Mouse (Mus musculus): Measurements from ENCODE around the gene Enpp1. TPM values are rescaled to one million over a fixed set of nuclear protein-coding genes. Genes with fewer than 3 reads are reported as not detected.
A peak's percentile ranks its signal among the peaks of the same experiment; 100 is the strongest.

Enpp1 gene
- total RNA-seq (2022), result 1 to 10 TPM; 5.2 to 6.5 (median 5.5) TPM

DNA sequence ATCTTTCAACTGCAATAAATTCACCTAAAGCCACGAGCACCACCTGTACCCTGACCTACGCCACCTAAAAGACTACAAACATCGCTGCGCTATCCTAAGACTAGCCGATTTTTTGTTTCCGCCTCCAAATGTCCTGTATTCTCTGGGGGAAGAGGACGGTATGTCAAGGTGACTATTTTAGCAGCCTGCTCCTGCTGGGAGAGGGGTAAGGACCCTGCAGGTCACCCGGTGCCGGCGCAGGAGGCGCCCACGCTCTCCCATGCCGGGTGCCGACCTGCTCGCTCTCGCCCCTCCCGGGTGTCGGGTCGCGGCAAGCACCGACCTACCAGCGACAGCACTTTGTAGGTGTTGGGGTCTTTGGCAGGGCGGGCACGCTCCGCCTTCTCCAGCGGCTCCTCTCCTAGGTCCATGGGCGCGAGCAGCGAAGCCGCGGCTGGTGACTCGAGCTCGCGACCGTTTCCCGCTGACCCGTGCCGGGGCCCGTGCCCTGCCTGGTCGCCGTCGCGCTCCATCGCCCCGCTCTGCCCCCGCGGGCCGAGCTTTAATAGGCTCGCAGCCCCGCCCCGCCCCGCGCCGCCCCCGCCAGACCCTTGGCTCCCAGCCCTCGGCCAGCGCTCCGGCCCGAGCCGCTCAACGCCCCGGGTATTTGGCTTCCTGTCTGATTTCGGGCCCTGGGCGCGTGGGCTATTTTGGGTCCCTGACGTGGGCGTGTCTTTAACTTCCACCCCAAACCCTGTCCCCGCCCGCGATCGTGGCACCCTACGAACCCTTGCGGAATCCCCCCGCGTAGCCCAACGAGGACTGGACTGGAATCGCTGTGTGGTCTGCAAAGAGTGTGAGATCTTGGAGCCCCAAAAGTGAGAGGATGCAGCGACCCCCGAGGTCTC lies at the start of gene Enpp1:
Enpp1 (minus strand) TSS at position 680 of the 887 bp plus-strand sequence.
- peak; percentile 47 for DNase-seq (ENCODE audit: low spot score)

DNA sequence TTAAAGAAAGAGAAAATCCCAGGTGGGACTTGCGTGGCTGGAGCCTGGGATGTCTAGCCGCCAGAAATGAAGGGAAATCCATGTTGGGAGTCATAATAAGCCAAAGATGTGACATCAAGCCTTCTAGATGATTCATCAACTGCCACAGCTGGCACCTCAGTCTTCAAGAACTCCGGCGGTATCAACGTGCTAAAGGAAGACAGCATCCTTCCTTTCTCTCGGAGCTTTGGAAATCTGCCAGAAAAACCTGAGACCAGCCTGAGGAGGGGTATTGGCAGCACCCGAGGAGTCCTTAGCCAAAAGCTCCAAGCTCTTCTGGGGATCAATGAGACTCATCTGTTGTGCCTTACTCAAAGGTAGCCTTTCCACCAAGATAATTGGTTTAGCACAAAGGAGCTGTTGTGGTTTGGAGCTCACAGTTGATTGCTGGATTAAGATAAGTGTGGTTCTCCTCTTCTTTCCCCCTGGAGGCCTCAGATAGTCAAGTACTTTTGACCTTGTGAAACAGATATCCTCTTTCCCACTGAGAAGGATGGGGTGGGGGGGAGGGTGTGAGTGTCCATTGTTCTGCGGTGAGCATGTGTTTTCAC lies 46.5 kb upstream of the Enpp1 start:
- DNase-seq (ENCODE audit: low spot score), result no peak

DNA sequence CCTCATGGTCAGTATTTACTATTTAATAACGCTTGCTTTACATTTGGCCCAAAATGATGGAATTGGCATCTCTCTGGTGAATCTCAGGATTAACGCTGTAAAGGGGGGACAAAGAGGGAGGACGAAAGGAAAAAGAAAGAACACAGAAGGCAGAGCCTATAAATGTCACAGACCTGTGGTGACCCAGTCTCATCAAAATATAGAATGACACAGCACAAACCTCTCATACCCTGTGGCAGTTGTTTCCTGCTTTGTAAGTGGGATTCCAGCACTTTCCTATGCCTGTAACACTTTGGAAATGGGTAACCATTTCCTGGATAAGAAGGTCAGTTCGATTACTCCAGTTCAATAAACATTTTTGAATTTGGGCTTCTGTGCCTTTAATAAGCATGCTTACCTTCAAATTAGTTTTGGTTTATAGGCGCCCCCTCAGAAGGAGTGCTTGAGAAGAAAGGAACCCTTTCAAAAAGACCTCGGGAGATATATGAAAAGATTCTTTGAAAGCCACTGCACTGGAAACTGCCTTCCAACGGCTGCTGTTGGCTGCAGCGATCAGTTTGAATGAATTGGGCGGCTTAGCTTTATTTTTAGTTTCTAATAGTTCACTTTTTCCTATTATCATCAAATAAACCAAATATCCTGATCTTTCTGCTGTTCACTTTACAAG lies 43.0 kb upstream of the Enpp1 start:
- DNase-seq (ENCODE audit: low spot score), result no peak

DNA sequence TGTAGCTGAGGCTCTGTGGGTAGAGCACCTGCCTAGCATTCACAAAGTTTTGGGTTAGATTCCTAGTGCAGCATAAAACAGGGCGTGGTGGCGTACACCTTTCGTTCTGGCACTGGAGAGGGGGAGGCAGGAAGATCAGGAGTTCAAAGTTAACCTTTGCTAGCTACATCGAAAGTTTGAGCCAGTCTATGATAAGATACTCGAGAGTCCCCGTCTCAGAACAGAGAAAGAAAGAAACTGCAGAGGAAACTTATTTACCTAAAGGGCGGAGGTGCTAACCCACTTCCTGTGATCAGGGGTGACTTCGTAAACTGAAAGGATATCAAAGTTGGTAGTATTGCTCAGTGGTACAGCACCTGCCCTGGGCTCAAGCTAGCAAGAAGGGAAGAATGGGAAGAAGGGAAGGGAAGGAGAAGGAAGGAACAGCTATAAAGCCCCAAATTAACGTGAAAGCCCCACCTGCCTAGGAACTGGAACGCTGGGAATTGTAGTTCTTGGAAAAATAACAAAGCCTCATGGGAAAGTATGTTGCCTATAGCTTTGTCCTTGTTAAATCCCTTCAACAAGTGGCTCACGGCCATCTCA lies 42.4 kb upstream of the Enpp1 start:
- no peak for DNase-seq (ENCODE audit: low spot score)

DNA sequence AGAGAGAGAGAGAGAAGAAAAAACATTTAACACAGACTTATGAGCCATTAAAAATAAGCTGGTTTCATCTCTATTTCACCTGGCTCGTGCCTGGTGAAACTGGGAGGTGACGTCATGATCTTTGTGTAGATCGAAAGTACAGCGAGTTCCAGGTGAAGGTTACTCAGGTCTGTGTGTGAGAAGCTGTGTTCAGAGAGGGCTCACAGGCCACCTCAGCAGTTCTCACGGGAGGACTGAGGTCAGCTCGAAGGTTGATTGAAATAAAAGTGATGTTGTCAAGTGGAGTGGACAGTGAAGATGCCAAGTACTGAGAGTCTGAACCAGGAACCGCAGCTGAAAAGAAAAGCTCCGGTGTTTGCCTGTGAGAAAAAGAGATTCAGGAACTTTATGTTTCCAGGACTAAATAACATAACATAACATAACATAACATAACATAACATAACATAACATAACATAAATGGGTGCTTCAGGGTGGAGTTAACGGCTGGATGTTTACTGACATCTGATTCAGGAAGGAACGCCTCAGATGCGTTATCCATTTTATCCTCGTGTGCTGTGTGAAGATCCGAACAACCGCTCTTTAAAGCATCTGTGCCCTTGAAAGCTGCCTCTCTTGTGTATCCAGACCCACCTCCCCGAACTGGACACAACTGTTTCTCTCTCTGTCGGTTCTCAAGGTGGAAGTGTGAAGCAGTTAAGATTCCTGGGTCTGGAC lies 41.7 kb upstream of the Enpp1 start:
- DNase-seq (ENCODE audit: low spot score), result no peak

DNA sequence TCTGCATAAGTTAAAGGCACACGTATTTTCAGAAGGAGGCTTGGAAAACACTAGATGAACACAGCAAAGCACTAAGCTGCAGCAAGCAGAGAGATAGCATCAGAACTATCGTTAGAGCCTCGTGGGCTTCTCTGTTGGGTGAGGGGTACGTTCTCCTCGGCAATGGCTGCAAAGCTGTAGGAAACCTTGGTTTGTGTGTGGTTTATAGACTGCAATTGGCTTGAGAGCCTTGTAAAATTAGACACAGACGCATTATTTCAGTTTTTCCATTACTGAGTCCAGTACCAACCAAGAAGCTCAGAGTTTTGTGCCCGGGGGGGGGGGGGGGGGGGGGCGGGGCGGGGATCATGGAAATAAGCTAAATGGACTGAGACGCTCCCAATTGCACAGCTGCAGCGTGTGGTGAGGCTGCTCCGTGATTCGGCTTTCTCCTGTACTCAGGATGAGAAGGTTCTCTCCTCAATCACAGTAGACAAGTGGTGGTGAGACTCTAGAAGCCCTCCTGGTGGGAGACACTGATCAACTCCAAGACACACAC lies 31.1 kb upstream of the Enpp1 start:
- DNase-seq (ENCODE audit: low spot score), result no peak

DNA sequence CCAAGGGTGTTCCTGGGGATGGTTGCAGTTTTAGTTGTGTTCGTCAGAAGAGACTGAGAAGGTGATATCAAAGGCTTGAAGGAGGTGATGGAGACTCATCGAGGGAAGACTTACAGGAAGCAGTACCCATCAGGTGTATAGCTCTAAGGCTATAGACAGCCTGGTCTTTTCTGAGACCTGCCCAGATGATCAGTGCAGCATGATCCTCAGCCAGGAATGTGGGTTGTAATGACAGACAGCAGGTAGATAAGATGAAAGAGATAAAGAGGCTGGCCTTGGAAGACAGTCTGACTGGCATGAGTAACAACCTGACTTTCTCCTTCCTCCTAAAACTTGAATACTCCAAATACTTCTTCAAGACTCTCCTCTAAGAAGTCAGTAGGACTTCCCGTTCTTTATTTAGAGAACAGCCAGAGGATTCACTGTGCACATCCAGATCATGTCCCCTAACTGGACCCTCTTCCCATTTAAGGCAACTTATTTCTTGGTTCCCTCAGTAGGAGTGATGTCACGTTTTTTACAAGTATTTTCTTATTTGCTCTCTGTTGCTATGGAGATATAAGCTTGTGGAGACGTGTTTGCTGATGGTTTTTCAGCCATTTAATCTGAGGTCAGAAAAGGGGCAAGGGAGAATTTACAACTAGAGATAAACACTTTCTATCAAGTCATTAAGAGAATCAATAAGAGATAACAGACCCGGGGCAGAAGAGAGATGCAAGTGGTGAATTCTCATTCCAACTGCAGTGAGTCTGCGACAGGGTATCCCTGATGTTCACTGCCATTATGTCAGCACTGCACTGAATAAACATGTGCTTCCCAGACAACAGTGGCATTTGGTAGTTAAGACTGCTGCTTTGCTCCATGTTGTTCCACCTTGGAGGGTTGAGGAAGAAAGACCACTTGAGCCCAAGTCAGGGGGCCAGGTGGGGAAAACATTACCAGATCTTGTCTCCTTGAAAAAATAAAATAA lies 29.6 kb upstream of the Enpp1 start:
- DNase-seq (ENCODE audit: low spot score), result no peak

DNA sequence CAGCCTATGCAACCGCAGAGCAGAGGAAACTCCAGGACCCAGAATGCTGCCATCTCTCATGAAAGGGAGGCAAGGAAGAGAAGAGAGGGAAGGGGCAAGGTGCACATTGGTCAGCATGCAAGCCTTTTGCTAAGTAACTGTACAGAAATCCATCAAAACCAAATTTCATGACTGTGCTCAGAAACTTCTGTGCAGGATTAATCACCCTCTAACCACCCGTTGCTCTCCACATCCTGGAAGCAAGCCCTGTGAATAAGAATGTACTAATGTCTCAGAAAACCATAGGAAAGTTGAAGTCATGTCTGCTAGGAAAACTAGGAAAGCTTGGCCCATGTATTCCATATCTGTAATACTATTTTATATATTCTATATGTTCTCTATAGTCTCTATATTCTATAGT lies 27.2 kb upstream of the Enpp1 start:
- no peak for DNase-seq (ENCODE audit: low spot score)

DNA sequence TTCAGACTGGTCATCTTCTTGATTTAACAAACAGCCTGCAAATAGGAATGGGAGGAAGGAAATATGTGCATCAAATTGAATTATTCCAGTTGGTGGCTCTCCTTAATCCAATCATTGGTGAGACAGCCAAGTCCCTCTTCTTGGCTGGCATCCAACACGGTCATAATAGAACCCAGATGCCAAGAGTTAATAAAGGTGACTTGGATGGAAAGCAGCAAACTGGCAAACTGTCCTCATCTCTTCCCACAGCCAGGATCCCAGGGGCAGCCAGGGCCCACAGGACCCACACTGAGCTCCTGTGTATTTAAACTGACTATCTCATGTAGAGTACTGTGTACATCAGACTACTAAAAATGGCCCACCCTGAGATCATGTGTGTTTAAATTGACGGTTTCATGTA lies 26.5 kb upstream of the Enpp1 start:
- DNase-seq (ENCODE audit: low spot score), result no peak

DNA sequence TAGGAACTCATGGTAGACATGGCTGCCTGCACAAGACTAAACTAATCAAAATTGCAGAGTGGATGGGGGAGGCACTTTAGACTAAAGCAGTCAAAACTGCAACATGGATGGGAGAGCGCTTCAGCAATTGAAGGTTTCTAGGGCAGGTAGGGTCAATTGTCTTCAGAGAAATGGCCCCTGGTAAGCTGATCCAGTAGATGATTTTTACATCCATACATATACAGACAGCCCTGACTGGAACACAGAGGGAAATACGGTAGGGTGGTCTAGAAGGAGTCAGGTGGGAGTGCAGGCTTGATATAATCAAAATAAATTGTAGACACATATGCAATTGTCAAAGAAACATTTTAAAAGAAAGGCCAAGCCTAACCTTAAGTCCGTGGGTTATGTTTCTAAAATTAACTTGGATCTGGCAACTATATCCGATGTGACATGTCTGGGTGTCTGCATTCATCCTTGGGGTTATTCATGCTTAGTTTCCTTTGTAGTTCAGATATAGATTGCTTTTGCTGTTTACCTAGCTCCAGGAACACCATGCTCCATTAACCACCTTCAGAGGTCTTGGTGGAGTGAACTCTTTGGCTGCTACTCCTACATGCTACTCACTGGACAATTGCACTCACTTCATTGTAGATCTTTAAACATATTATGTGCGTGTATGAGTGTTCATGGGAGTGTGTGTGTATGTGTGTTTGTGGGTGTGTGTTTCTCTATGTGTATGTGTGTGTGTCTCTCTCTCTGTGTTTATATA lies 23.2 kb upstream of the Enpp1 start:
- DNase-seq (ENCODE audit: low spot score), result no peak

DNA sequence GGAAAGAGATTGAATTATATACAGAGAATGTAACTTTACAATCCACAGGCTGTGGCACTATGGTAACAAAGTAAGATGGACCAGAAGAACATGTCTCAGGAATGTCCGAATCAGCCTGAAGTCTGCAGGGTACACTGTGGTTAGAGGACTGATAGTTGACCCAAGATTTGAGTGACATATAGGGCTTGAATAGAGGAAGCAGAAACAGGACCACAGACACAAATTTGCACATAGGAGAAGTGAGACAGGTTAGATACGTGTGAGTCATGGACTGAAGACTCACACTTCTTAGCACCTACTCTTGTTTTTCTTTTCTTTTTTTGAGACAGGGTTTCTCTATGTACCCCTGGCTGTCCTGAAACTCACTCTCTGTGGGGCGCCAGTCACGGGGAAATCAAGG lies 15.5 kb upstream of the Enpp1 start:
- no peak for DNase-seq (ENCODE audit: low spot score)

DNA sequence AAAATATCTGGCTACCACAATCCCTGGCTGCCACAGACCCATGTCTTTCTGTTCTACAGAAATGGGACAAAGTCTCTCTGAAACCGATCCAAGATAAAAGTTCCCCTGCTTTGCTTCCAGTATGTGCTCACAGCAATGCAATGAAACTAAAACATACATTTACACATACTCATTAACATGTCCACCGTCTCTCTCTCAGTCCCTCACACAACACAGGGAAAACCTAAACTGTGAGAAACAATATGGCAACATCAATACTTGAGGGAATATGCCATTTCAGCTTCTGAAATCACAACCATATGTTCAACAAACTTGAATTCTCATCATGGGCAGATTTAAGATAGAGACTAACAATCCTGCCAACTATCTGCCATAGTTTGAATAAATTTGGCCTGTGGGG lies 13.2 kb upstream of the Enpp1 start:
- DNase-seq (ENCODE audit: low spot score), result no peak

DNA sequence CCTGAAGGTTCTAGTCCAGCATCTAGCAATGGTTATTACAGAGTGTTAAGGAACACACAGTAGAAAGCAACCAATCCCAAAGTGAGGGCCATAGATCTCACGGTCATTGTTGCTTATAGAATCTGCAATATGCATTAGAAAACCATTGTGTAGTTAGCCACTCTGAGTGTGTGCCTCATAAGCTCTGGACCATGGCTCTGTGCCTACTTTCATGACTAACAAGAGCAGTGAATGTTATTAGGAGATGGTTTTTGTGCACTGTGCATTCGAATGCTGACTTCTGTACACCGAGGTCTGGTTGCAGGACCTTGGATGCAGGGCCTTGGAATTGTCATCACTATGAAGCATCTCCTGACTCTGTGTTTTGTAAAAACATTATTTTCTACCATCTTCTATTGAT lies 9.9 kb upstream of the Enpp1 start:
- DNase-seq (ENCODE audit: low spot score), result no peak

DNA sequence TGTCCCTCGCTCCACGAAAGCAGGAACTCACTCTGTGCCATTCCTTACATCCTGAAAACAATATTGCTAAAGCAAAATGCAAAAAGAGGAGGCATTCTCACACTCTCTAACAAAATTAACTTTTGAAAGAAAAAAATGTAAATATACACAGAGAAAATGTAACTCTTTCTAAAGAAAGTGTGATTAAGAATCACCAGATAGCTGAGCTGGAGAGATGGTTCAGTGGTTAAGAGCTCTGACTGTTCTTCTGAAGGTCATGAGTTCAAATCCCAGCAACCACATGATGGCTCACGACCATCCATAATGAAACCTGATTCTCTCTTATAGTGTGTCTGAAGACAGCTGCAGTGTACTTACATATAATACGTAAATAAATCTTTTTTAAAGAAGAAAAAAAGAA lies 7.4 kb upstream of the Enpp1 start:
- no peak for DNase-seq (ENCODE audit: low spot score)

DNA sequence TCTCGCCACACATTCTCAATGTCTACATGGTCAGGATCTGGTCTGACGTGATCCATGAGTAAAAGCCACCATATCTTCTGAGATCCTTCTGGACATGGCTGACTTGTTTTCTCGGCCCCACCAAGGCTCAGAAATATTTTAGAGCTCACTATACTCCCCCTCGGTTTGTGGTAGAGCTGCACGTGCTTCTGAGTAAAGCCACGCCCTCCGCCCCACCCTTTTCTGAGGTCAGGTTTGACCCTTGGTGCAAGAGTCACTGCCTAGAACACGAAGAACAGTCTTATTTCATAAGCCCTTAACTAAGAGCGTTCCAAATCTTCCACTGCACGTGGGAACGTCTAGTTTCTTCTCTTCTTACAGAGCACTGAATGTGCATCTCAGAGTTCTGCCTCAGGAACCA lies 6.8 kb upstream of the Enpp1 start:
- no peak for DNase-seq (ENCODE audit: low spot score)

DNA sequence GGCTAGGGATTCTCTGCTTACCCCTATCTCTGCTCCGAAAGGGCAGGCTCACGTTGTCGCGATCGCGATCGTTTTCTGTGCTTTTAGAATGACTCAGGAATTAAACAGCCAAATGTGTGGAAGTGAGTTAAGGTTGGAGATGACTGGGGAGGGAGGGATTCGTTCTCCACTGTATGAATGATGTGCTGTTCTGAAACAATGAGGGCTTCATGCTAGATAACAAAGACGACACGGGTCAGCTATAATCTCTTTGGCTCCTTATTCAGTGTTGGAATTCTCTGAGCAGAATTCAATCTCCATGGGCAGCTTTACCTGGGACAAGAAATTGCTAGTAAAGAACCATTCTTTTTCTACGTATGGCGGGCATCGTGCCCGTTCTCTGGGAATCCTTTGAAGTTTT lies 6.1 kb upstream of the Enpp1 start:
- no peak for DNase-seq (ENCODE audit: low spot score)

DNA sequence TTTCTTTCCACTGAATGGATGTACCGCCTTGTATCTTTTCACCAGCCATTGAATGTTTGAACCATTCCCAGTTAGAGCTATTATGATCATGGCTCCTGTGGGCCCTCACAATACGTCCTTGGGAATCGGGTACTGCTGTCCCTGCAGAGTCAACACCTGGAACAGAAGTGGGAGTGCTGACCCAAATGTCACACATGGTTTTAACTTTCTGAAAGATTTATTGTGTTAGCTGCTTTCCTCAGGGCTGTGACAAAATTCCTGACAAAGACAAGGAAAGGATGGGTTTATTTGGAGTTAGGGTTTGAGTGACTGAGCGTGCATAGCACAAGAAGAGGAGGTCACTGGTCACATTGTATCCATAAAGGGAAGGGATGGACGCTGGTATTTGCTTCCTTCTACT lies 4.3 kb upstream of the Enpp1 start:
- DNase-seq (ENCODE audit: low spot score), result no peak

DNA sequence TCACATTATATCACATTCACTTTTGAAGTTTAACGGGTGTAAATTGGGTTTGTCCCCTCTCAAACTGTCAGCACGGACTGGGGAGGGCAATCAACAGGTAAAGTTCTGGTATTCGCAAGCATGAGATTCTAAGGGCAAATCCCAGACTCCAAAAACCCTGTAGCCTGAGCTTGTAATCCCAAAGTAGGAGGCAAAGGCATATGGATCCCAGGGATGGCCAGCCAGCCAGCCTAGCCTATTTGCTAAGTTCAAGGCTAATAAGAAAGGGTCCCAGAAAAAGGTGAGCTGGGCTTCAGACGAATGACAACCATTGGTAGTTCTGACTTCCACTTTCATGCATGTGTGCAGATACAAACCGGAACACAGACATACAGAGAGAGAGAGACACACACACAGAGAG lies 942 bp upstream of the Enpp1 start:
- DNase-seq (ENCODE audit: low spot score), result no peak

DNA sequence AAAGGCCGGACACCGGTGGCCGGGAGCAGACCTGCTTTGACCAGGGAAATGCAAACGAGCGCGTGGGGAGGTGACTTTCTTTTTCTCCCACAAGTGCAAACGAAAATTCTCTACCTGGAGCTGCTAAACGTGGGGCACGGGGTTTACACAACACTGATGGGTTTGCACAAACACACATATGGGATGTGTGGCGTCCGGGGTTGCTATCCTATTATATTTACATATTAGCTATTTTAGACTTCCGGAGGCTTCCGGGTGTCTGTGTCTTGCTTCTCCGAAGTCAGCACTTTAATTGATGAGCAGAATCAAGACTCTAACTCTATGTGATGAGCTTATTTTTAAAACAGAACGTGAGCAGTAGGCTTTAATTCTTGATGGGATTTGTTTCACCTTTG lies 405 bp upstream of the Enpp1 start:
- DNase-seq (ENCODE audit: low spot score), result no peak

DNA sequence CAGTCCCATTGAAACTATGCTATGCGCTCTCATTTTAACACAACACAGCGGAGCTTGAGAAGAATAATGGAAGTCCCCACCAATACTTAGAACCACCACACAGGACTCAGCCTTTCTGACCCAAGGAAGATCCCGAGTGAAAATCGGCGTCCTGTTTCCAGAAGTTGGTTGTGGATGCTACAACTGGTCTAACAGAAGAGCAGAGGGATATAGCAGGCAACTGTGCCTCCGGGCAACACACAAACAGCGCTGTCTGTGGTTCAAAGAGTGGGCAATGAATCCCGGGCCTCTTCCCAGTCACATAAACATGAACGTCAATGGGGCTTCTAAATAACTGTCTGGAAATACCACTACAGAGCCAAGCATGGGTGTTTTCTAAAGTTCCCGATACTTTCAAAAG lies 888 bp downstream of the Enpp1 start:
- DNase-seq (ENCODE audit: low spot score), result no peak

Data from heart, adult 8-10 months (tissue).